Mouse (Mus musculus): Measurements from ENCODE around the gene Zranb2. TPM values are rescaled to one million over a fixed set of nuclear protein-coding genes. Genes with fewer than 3 reads are reported as not detected.

Gene Zranb2
- total RNA-seq (2014; fragmentation: Nextera tagmentation) (125 and 126 TPM in 2 replicates), total RNA-seq (2017) (227 and 245 TPM in 2 replicates), polyA plus RNA-seq (2012) (7.2 and 13.7 TPM in 2 replicates)

DNA sequence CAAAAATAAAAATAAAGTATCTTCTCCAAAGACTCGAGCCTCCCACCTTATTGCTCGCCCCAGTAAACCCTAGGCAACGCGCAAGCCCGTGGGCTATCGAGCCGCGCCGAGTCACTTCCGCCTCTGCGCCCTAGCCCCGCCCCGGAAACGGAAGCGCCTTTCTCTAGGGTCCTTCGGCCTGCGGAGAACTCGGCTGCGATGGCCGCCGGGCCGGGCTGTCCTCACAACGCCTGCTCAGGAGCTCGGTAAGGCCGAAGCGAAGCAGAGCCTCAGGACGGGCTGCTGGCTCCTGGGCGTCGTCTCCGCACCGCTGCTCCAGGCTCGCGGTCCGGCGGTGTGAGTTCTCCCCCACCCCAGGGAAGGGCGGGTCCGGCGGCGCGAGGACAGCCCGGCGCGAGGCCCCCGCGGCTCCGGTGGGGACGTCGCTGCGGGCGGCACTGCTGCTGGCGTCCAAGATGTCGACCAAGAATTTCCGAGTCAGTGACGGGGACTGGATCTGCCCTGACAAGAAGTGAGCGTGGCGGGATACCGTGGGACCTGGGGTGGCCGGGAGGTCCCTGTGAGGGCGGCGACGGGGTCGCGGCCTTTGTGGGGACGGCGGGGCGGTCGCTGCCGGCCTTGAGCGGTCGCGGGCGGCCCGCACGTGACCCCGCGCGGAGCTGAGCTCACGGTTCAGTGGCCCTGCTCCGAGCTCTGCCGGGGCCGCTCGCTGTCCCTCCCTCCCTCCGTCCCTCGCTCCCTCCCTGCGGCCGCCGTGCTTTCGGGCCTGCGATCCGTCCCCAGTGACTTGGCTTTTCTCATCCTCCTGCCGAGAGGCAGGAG, at the start of gene Zranb2:
Gene Zranb2 (plus strand): TSS at position 197 of the 822 bp plus-strand sequence.
- ATAC-seq (ENCODE audit: extremely low read depth, insufficient number of reproducible peaks, low FRiP score, poor library complexity, severe bottlenecking): peak; percentile 87
- no peaks in the 10 kb centered on the region for H3K27me3 ChIP-seq (ENCODE audit: insufficient read depth, low read length)
- peak; percentile 49 for DNase-seq (ENCODE audit: low spot score)
- peaks cover 15% of the 10 kb centered on the region for H3K36me3 ChIP-seq (replicated peaks)
- TF ChIP-seq CTCF (IDR thresholded peaks at IDR 0.05; ENCODE audit: low read depth, low read length): no peak
- TF ChIP-seq TAL1 (conservative IDR thresholded peaks at IDR 0.05; ENCODE audit: low read depth, low read length): no peak
- no peak for TF ChIP-seq POLR2AphosphoS5 (IDR thresholded peaks at IDR 0.05; ENCODE audit: insufficient replicate concordance, low read depth, low read length)
- no peak for TF ChIP-seq GATA1 (IDR thresholded peaks at IDR 0.05; ENCODE audit: borderline replicate concordance, low read length)
- no peaks in the 10 kb centered on the region for H3K9me3 ChIP-seq (replicated peaks)
- H3K4me1 ChIP-seq (ENCODE audit: insufficient read depth, low read depth, low read length): peaks cover 10% of the 10 kb centered on the region
- peak within 1 kb of the TSS; percentile 91 for H3K4me3 ChIP-seq (ENCODE audit: low read depth, low read length)

DNA sequence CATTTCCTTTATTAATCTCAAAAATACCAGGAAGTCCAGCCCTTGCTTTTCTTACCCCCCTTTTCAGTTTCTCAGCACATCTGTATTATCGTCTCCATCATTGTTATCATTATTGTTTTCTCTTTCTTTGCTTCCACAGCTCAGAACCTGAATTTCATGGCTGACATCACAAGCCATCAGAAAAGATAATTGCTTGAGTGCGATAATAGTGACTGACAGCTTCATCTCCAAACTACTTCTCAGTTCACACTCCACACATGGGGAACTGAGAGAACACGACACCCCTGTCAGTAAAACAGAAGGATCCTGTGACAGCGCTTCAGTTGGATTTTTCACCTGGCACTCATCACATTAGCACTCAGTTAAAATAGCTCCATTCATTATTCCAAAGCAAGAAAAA, 41.9 kb upstream of the Zranb2 start:
- Histone ChIP-seq H3K4me3 (ENCODE audit: low read depth, low read length) (no peak overlapping the region), H3K4me1 (ENCODE audit: insufficient read depth, low read depth, low read length) (no peaks in the 10 kb centered on the region), H3K36me3 (replicated peaks) (no peaks in the 10 kb centered on the region), H3K9me3 (replicated peaks) (no peaks in the 10 kb centered on the region), H3K27me3 (ENCODE audit: insufficient read depth, low read length) (no peaks in the 10 kb centered on the region)
- TF ChIP-seq GATA2 (IDR thresholded peaks at IDR 0.05; ENCODE audit: borderline replicate concordance, low read depth, low read length) (no peak), POLR2AphosphoS5 (IDR thresholded peaks at IDR 0.05; ENCODE audit: insufficient replicate concordance, low read depth, low read length) (no peak), CTCF (IDR thresholded peaks at IDR 0.05; ENCODE audit: low read depth, low read length) (no peak), TAL1 (conservative IDR thresholded peaks at IDR 0.05; ENCODE audit: low read depth, low read length) (no peak), GATA1 (IDR thresholded peaks at IDR 0.05; ENCODE audit: borderline replicate concordance, low read length) (no peak)
- no peak for DNase-seq (ENCODE audit: low spot score)
- ATAC-seq (ENCODE audit: extremely low read depth, insufficient number of reproducible peaks, low FRiP score, poor library complexity, severe bottlenecking): no peak

DNA sequence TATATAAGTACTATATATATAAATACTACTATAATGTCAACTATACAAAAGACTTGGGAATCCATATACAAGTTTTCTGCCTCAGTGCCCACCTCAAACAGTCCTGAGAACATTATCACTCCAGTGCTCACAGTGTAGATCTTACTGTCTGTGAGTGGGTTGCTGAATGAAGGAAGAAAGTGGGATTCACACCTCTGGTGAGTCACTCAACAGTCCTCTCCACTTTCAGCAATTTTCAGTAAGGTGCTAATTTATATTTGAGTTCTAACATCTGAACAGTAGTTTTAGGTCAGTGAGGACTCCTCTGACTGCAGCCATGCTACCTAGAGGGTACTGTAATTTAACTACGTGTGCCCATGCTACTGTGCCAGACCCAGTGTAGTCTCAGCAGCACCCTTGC, 31.7 kb upstream of the Zranb2 start:
- H3K9me3 ChIP-seq (replicated peaks): no peaks in the 10 kb centered on the region
- no peak overlapping the region for H3K4me3 ChIP-seq (ENCODE audit: low read depth, low read length)
- no peaks in the 10 kb centered on the region for H3K27me3 ChIP-seq (ENCODE audit: insufficient read depth, low read length)
- ATAC-seq (ENCODE audit: extremely low read depth, insufficient number of reproducible peaks, low FRiP score, poor library complexity, severe bottlenecking) (no peak), DNase-seq (ENCODE audit: low spot score) (no peak)
- no peaks in the 10 kb centered on the region for H3K4me1 ChIP-seq (ENCODE audit: insufficient read depth, low read depth, low read length)
- TF ChIP-seq CTCF (IDR thresholded peaks at IDR 0.05; ENCODE audit: low read depth, low read length) (no peak), GATA1 (IDR thresholded peaks at IDR 0.05; ENCODE audit: borderline replicate concordance, low read length) (no peak), TAL1 (conservative IDR thresholded peaks at IDR 0.05; ENCODE audit: low read depth, low read length) (no peak), GATA2 (IDR thresholded peaks at IDR 0.05; ENCODE audit: borderline replicate concordance, low read depth, low read length) (no peak), POLR2AphosphoS5 (IDR thresholded peaks at IDR 0.05; ENCODE audit: insufficient replicate concordance, low read depth, low read length) (no peak)
- H3K36me3 ChIP-seq (replicated peaks): no peaks in the 10 kb centered on the region

DNA sequence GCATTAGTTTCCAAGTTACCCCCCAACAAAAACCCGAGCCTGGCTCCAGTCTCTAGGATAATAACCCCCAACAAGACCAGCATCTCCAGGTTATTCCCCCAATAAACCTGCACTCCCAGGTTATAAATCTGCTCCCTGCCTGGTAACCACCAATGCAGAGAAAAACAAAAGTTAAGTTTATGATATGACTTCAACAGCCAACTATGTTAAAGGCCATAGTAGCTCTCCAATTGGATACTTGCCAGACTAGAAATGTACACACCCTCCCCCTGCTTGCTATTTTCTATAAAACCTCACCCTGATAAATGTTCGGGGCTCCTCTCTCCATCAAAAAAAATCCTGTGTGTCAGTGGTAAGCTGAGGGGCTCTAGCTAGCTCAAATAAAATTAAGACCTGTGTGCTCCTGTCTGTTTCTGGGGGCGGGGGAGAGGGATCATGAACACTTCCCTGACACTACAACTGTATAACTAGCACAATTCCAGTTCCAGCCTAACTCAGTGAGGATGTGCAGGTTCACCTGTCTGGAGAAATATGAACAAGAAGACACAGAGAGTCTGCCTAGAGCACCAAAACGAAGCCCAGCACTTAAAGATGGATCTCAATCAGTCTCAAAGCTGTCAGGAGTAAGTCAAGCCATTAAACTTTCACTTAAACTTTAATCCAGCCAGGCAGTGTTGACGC, 19.7 kb upstream of the Zranb2 start:
- Histone ChIP-seq H3K27me3 (ENCODE audit: insufficient read depth, low read length) (peaks cover 2% of the 10 kb centered on the region), H3K4me3 (ENCODE audit: low read depth, low read length) (no peak overlapping the region), H3K4me1 (ENCODE audit: insufficient read depth, low read depth, low read length) (peaks cover 13% of the 10 kb centered on the region; the same call in 1 of the 2 replicates), H3K9me3 (replicated peaks) (no peaks in the 10 kb centered on the region), H3K36me3 (replicated peaks) (no peaks in the 10 kb centered on the region)
- TF ChIP-seq TAL1 (conservative IDR thresholded peaks at IDR 0.05; ENCODE audit: low read depth, low read length) (no peak), CTCF (IDR thresholded peaks at IDR 0.05; ENCODE audit: low read depth, low read length) (no peak), GATA2 (IDR thresholded peaks at IDR 0.05; ENCODE audit: borderline replicate concordance, low read depth, low read length) (no peak), POLR2AphosphoS5 (IDR thresholded peaks at IDR 0.05; ENCODE audit: insufficient replicate concordance, low read depth, low read length) (no peak), GATA1 (IDR thresholded peaks at IDR 0.05; ENCODE audit: borderline replicate concordance, low read length) (no peak)
- ATAC-seq (ENCODE audit: extremely low read depth, insufficient number of reproducible peaks, low FRiP score, poor library complexity, severe bottlenecking) (no peak), DNase-seq (ENCODE audit: low spot score) (no peak)

DNA sequence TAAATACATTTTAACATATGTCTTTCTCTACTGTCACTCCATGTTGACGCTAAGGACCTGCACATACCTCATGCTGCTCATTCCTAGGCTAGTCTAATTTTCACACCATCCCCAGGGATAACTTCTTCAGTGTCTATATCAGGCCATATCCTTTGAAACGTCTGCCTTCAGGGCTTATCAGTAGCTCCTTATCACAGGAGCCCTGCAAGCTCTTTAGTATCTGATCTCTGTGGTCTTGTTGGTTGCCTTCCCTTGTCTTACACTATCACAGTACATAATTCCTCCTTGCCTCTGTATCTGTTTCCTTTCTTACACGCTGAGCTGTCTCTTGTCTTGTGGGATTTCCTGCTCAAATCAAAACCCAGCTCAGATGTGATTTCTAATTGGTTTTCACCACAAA, 17.5 kb upstream of the Zranb2 start:
- Histone ChIP-seq H3K36me3 (replicated peaks) (no peaks in the 10 kb centered on the region), H3K9me3 (replicated peaks) (no peaks in the 10 kb centered on the region), H3K4me3 (ENCODE audit: low read depth, low read length) (no peak overlapping the region), H3K4me1 (ENCODE audit: insufficient read depth, low read depth, low read length) (peaks cover 13% of the 10 kb centered on the region; the same call in 1 of the 2 replicates), H3K27me3 (ENCODE audit: insufficient read depth, low read length) (peaks cover 2% of the 10 kb centered on the region)
- no peak for DNase-seq (ENCODE audit: low spot score)
- ATAC-seq (ENCODE audit: extremely low read depth, insufficient number of reproducible peaks, low FRiP score, poor library complexity, severe bottlenecking): no peak
- TF ChIP-seq TAL1 (conservative IDR thresholded peaks at IDR 0.05; ENCODE audit: low read depth, low read length): no peak
- no peak for TF ChIP-seq GATA1 (IDR thresholded peaks at IDR 0.05; ENCODE audit: borderline replicate concordance, low read length)
- TF ChIP-seq POLR2AphosphoS5 (IDR thresholded peaks at IDR 0.05; ENCODE audit: insufficient replicate concordance, low read depth, low read length): no peak
- no peak for TF ChIP-seq GATA2 (IDR thresholded peaks at IDR 0.05; ENCODE audit: borderline replicate concordance, low read depth, low read length)
- TF ChIP-seq CTCF (IDR thresholded peaks at IDR 0.05; ENCODE audit: low read depth, low read length): no peak

DNA sequence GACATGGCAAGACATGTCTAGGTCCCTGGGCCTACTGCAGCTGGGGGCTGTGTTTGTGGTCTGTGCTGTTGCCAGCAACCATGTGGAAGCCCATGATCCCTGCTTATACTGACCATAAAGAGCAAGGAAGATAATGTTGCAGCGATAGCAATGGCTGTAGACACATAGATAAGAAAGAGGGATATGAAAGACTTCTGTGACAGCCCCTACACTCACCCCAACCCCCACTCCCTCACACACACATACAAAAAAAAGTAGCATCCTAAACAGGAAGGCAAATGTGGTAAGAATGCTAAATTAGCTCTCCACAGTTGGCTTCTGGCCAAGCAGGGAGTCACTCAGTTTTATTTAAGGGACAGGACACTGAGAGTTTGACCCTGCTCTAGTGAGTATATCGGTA, 16.0 kb upstream of the Zranb2 start:
- ATAC-seq (ENCODE audit: extremely low read depth, insufficient number of reproducible peaks, low FRiP score, poor library complexity, severe bottlenecking) (peak; percentile 81), DNase-seq (ENCODE audit: low spot score) (no peak)
- Histone ChIP-seq H3K36me3 (replicated peaks) (no peaks in the 10 kb centered on the region), H3K4me1 (ENCODE audit: insufficient read depth, low read depth, low read length) (peaks cover 13% of the 10 kb centered on the region; the same call in 1 of the 2 replicates), H3K27me3 (ENCODE audit: insufficient read depth, low read length) (peaks cover 5% of the 10 kb centered on the region), H3K9me3 (replicated peaks) (no peaks in the 10 kb centered on the region), H3K4me3 (ENCODE audit: low read depth, low read length) (no peak overlapping the region)
- TF ChIP-seq CTCF (IDR thresholded peaks at IDR 0.05; ENCODE audit: low read depth, low read length) (no peak), POLR2AphosphoS5 (IDR thresholded peaks at IDR 0.05; ENCODE audit: insufficient replicate concordance, low read depth, low read length) (no peak), TAL1 (conservative IDR thresholded peaks at IDR 0.05; ENCODE audit: low read depth, low read length) (0 out of 2 replicates have a peak, but pooled peaks have one; percentile 22), GATA2 (IDR thresholded peaks at IDR 0.05; ENCODE audit: borderline replicate concordance, low read depth, low read length) (no peak), GATA1 (IDR thresholded peaks at IDR 0.05; ENCODE audit: borderline replicate concordance, low read length) (no peak)
